Mouse (Mus musculus): ENCODE measurements around the gene Syne3. TPM values are rescaled to one million over a fixed set of nuclear protein-coding genes. Genes with fewer than 3 reads are reported as not detected.

Gene Syne3
- polyA plus RNA-seq, 1 experiment: 11.6 TPM

DNA sequence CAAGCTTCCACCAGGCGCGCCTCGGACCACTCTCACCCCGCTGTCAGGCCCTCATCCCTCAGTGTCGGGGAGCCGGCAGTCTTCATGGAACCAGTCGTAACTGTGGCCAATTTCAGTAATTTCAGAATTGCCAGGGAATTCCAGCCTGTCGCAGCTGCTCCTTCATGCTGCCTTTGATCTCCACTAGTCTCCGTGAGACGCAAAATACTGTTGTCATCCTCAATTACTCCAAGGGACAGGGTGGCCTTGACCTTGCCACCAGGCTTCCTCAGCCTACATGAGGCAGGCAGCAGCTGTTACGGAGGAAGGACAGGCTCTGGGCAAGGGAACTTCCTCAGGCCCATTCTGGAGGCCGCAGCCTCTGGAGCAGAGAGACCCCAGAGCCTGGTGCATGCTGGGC is 129.2 kb downstream of the Syne3 start:
- H3ac ChIP-seq (ENCODE audit: control insufficient read depth, insufficient read length): no peak overlapping the region
- H3K79me2 ChIP-seq (ENCODE audit: control insufficient read depth, insufficient read depth): no peaks in the 10 kb centered on the region
- no peaks in the 10 kb centered on the region for H3K36me3 ChIP-seq (ENCODE audit: control insufficient read depth, insufficient read depth)
- TF ChIP-seq MYOD1 (IDR thresholded peaks at IDR 0.05; ENCODE audit: control insufficient read depth in 1 of 3, insufficient read length in 2 of 3, low read depth in 2 of 3): no peak
- no peak for TF ChIP-seq E2F4 (IDR thresholded peaks at IDR 0.05; ENCODE audit: insufficient read depth)
- no peak for TF ChIP-seq POLR2AphosphoS2 (IDR thresholded peaks at IDR 0.05; ENCODE audit: insufficient read length, low read depth)
- TF ChIP-seq TCF12 (IDR thresholded peaks at IDR 0.05; ENCODE audit: insufficient read depth, poor library complexity, severe bottlenecking): no peak
- no peak for TF ChIP-seq POLR2A (IDR thresholded peaks at IDR 0.05; ENCODE audit: insufficient read length, low read depth)
- no peak for TF ChIP-seq SRF (IDR thresholded peaks at IDR 0.05; ENCODE audit: control insufficient read depth, insufficient read length, low read depth)
- no peak for TF ChIP-seq TCF3 (IDR thresholded peaks at IDR 0.05; ENCODE audit: insufficient read length, low read depth)
- TF ChIP-seq USF1 (IDR thresholded peaks at IDR 0.05; ENCODE audit: low read depth): no peak
- TF ChIP-seq MYOG (IDR thresholded peaks at IDR 0.05; ENCODE audit: control insufficient read depth in 1 of 3, insufficient read depth in 1 of 3, insufficient read length in 2 of 3, low read depth in 2 of 3): no peak
- TF ChIP-seq CEBPB (IDR thresholded peaks at IDR 0.05; ENCODE audit: insufficient read depth, poor library complexity, severe bottlenecking): no peak
- TF ChIP-seq REST (IDR thresholded peaks at IDR 0.05; ENCODE audit: insufficient read depth, insufficient read length): no peak
- no peak for TF ChIP-seq MAX (IDR thresholded peaks at IDR 0.05; ENCODE audit: low read depth)
- H3K4me3 ChIP-seq: no peak overlapping the region
- H3K27me3 ChIP-seq (ENCODE audit: control insufficient read depth, insufficient read depth, insufficient read length): peaks cover 52% of the 10 kb centered on the region
- no peak overlapping the region for H3K4me2 ChIP-seq (ENCODE audit: low read depth)

Other genes starting within 250 kb of the Syne3 start
- 0.07 TPM for gene Clmn, start 144.7 kb downstream of the Syne3 start, polyA plus RNA-seq (2012; fragmentation: generic; extraction: Trizol)
- 52.4 TPM for gene Glrx5, start 22.9 kb upstream of the Syne3 start, polyA plus RNA-seq (2012; fragmentation: generic; extraction: Trizol)
- not detected for gene Tcl1b2, start 136.2 kb upstream of the Syne3 start, polyA plus RNA-seq (2012; fragmentation: generic; extraction: Trizol)
- gene Tcl1b1, start 149.9 kb upstream of the Syne3 start, polyA plus RNA-seq (2012; fragmentation: generic; extraction: Trizol): not detected
- 0.04 TPM for gene Tcl1b5, start 166.5 kb upstream of the Syne3 start, polyA plus RNA-seq (2012; fragmentation: generic; extraction: Trizol)
- gene Tcl1b3, start 181.2 kb upstream of the Syne3 start, polyA plus RNA-seq (2012; fragmentation: generic; extraction: Trizol): not detected
- gene Tcl1b4, start 192.1 kb upstream of the Syne3 start, polyA plus RNA-seq (2012; fragmentation: generic; extraction: Trizol): not detected
- gene Tcl1, start 213.0 kb upstream of the Syne3 start, polyA plus RNA-seq (2012; fragmentation: generic; extraction: Trizol): not detected